Mouse (Mus musculus) adrenal gland, postnatal 10 days (tissue): ENCODE results near the gene Rbpms2. TPM values are rescaled to one million over a fixed set of nuclear protein-coding genes. Genes with fewer than 3 reads are reported as not detected.
A peak's percentile ranks its signal among the peaks of the same experiment; 100 is the strongest.

Source experiments
- DNase-seq: peaks from one replicate; pipeline ENCODE4 v3.0.0; 2021; ENCODE audit warnings: mixed read lengths
- total RNA-seq, 2 experiments: library from RNA; stranded (reverse); gene quantifications; 2 replicates each; pipeline ENCODE4 v1.2.3; 2021

Gene Rbpms2
- total RNA-seq, 2 experiments from 2014 or later: 49.7 to 61.5 TPM

- peak; percentile 66 for DNase-seq
These were observed 66.9 kb downstream of the Rbpms2 start for GRCm38 (mm10) chr9:65696337-65696736.

- DNase-seq: no peak
These were observed 67.9 kb downstream of the Rbpms2 start for GRCm38 (mm10) chr9:65697356-65697755.

GRCm38 (mm10) chr9:65697992-65698391, 68.5 kb downstream of the Rbpms2 start:
- no peak for DNase-seq

- DNase-seq: no peak
These were observed 71.1 kb downstream of the Rbpms2 start for GRCm38 (mm10) chr9:65700504-65700903.

- DNase-seq: no peak
These were observed 72.8 kb downstream of the Rbpms2 start for GRCm38 (mm10) chr9:65702286-65702685.

- DNase-seq: no peak
These were observed 73.8 kb downstream of the Rbpms2 start for GRCm38 (mm10) chr9:65703241-65703640.

GRCm38 (mm10) chr9:65703926-65704595, 74.6 kb downstream of the Rbpms2 start:
- DNase-seq: no peak

Other genes starting within 250 kb of the Rbpms2 start
- gene Kbtbd13, start 238.0 kb upstream of the Rbpms2 start, total RNA-seq: 1 to 10 TPM in 1 of 2 experiments, under 1 TPM in 1; 0.84 to 3.9 TPM
- 10 to 100 TPM; 32.3 to 76.7 TPM for gene Rasl12, start 231.1 kb upstream of the Rbpms2 start, total RNA-seq
- under 1 TPM; 0.45 to 0.78 TPM for gene Slc51b, start 206.7 kb upstream of the Rbpms2 start, total RNA-seq
- 10 to 100 TPM; 11.2 to 14.1 TPM for gene Mtfmt, start 193.9 kb upstream of the Rbpms2 start, total RNA-seq
- 10 to 100 TPM; 53.6 to 54.4 TPM for gene Spg21, start 168.7 kb upstream of the Rbpms2 start, total RNA-seq
- gene Ankdd1a, start 109.5 kb upstream of the Rbpms2 start, total RNA-seq: under 1 TPM in 1 of 2 experiments, not detected in 1; 0.45 TPM
- 10 to 100 TPM; 32.5 to 37.8 TPM for gene Plekho2, start 49.6 kb upstream of the Rbpms2 start, total RNA-seq
- 1 to 10 TPM; 2.0 to 3.3 TPM for gene Pif1, start 42.5 kb upstream of the Rbpms2 start, total RNA-seq
- 100 to 1,000 TPM; 148 to 194 TPM for gene Oaz2, start 38.4 kb downstream of the Rbpms2 start, total RNA-seq
- 10 to 100 TPM; 30.4 to 36.1 TPM for gene Zfp609, start 197.9 kb downstream of the Rbpms2 start, total RNA-seq